Mouse (Mus musculus) heart, postnatal 0 days (tissue): ENCODE results near the gene Pet117.

Experiments
- CTCF ChIP-seq: IDR thresholded peaks from 2 replicates; pipeline ENCODE4 v1.5.1; 2016; ENCODE audit warnings: antibody characterized with exemption, control low read depth, low read depth
- EP300 ChIP-seq: IDR thresholded peaks from 2 replicates; pipeline ENCODE4 v1.6.1; 2016; ENCODE audit warnings: antibody characterized with exemption, low read depth

DNA sequence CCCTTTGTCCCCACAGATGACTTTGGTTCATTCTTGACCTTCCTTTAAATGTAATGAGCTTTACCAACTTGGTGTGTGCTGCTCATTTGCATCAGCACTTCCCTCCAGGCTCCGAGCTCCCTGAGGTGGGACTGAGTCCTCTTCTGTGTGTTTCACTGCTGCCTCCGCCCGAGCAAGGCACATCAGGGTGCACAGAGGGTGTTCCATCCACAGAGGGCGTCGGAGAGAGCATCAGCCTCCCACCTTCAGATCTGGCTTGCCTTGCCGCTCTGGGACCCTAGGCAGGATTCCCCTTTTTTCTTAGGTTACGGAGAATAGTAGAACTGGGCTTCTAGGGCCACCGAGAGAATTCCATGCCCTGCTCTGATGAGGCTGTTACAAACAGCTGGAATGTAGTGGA, 48.1 kb downstream of the Pet117 start:
- no peak for TF ChIP-seq CTCF
- TF ChIP-seq EP300: no peak
